Mouse (Mus musculus) adrenal gland, adult 8-10 months (tissue): ENCODE measurements around the gene Pabpn1. TPM values are rescaled to one million over a fixed set of nuclear protein-coding genes. Genes with fewer than 3 reads are reported as not detected.

Experiments
- DNase-seq: peaks from one replicate; pipeline ENCODE4 v3.0.0; 2022
- total RNA-seq, 4 experiments: library from RNA; stranded (reverse); gene quantifications; 2 replicates each; pipeline ENCODE4 v1.2.4; 2022

The Pabpn1 gene
- total RNA-seq: 100 to 1,000 TPM; 157 to 316 (median 238) TPM

- no peak for DNase-seq
Observed at GRCm38 (mm10) chr14:54892200-54892599, at the start of gene Pabpn1. Pabpn1 (plus strand) TSS chr14:54892500.

- peak; percentile 24 for DNase-seq
Observed at GRCm38 (mm10) chr14:54843461-54843860, 48.8 kb upstream of the Pabpn1 start.

GRCm38 (mm10) chr14:54855726-54856125 lies 36.6 kb upstream of the Pabpn1 start:
- no peak for DNase-seq

- DNase-seq: no peak
Observed at GRCm38 (mm10) chr14:54856703-54857102, 35.6 kb upstream of the Pabpn1 start.

GRCm38 (mm10) chr14:54857891-54858290 lies 34.4 kb upstream of the Pabpn1 start:
- DNase-seq: no peak

GRCm38 (mm10) chr14:54860511-54860910 lies 31.8 kb upstream of the Pabpn1 start:
- DNase-seq: no peak

- DNase-seq: peak; percentile 90
Observed at GRCm38 (mm10) chr14:54863501-54864312, 28.6 kb upstream of the Pabpn1 start.

GRCm38 (mm10) chr14:54864313-54865036 lies 27.8 kb upstream of the Pabpn1 start:
- no peak for DNase-seq

- no peak for DNase-seq
Observed at GRCm38 (mm10) chr14:54865626-54866025, 26.7 kb upstream of the Pabpn1 start.

- DNase-seq: no peak
Observed at GRCm38 (mm10) chr14:54866268-54866667, 26.0 kb upstream of the Pabpn1 start.

- no peak for DNase-seq
Observed at GRCm38 (mm10) chr14:54866936-54867335, 25.4 kb upstream of the Pabpn1 start.

GRCm38 (mm10) chr14:54868026-54868425 lies 24.3 kb upstream of the Pabpn1 start:
- no peak for DNase-seq

- DNase-seq: no peak
Observed at GRCm38 (mm10) chr14:54870861-54871260, 21.4 kb upstream of the Pabpn1 start, which contains the start of gene Homez. Homez (minus strand) TSS chr14:54870961.

GRCm38 (mm10) chr14:54874165-54874564 lies 18.1 kb upstream of the Pabpn1 start:
- no peak for DNase-seq

GRCm38 (mm10) chr14:54875844-54876538 lies 16.3 kb upstream of the Pabpn1 start:
- no peak for DNase-seq

- peak; percentile 90 for DNase-seq
Observed at GRCm38 (mm10) chr14:54876539-54877047, 15.7 kb upstream of the Pabpn1 start.

- peak; percentile 64 for DNase-seq
Observed at GRCm38 (mm10) chr14:54877048-54877715, 15.1 kb upstream of the Pabpn1 start, which contains the start of gene Ppp1r3e. Ppp1r3e (minus strand) TSS chr14:54877550.

GRCm38 (mm10) chr14:54883154-54884021 lies 8.9 kb upstream of the Pabpn1 start, which contains the start of the genes Bcl2l2 and Gm20521:
Bcl2l2 (plus strand) TSS chr14:54883377.
Gm20521 (plus strand) TSS chr14:54883441.
- DNase-seq: peak; percentile 76

GRCm38 (mm10) chr14:54884022-54884712 lies 8.1 kb upstream of the Pabpn1 start:
- no peak for DNase-seq

GRCm38 (mm10) chr14:54885309-54885708 lies 7.0 kb upstream of the Pabpn1 start:
- no peak for DNase-seq
